Mouse (Mus musculus): ENCODE results near the gene Ly6g. TPM values are rescaled to one million over a fixed set of nuclear protein-coding genes. Genes with fewer than 3 reads are reported as not detected.

Gene Ly6g
- not detected for polyA plus RNA-seq (2014; fragmentation: Illumina TruSeq; extraction: RNeasy Lipid Tissue Mini Kit (QIAGEN cat#74804); ENCODE audit: low read depth, low replicate concordance)

DNA sequence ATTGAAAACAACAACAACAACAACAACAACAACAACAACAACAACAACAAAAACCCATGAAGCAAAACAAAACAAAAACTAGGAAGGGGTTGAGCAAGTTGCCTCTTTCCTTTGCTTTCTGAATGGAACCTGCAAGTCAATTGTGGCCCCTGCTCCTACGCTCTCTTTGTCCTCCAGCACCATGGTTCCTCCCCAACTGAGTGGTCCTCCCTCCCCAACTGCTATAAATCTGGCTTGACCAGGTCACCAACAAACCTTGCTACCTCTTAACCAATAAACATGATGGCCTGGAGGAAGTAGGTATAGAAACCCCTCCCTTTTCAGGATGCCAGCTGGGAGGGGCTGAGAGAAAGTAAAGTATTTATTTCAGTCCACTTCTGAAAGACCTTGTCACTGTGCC, at the start of gene Ly6g:
Ly6g (plus strand) TSS at position 301 of the 400 bp plus-strand sequence.

DNA sequence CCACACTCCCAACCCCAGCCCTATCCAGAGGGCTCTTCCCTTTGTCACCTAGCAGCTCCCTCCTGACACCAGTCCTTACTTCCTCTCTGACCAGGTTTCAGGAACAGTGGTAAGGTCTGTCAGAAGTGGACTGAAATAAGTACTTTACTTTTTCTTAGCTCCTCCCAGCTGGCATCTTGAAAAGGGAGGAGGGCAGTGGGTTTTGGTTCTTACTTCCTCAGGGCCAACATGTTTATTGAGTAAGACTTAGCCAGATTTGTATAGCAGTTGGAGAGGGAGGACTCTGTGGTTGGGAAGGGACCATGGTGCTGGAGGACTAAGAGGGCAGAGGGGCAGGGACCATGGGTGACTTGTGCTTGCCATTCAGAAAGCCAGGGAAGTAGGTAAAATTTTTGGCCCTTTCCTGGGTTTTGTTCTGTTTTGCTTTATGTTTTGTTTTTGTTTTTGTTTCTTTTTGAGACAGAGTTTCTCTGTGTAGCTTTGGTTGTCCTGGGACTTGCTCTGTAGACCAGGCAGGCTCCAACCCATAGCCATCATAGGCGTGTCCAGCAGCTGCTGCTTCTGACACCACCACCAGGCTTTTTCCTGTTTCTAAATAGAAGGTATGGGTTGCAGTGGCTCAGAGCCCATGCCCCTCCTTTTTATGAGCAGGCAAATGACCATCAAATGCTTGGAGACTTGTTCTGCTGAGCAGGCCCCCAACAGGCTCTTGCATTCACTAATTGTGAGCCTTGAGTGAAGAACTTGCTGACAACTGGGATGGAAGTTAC, 43.0 kb upstream of the Ly6g start, which contains the start of gene Ly6c2:
Ly6c2 (minus strand) TSS at position 110 of the 770 bp plus-strand sequence.

Other genes with a start within 250 kb of the Ly6g start
- not detected for gene Ly6i, start 171.8 kb upstream of the Ly6g start, polyA plus RNA-seq (2014; fragmentation: Illumina TruSeq; extraction: RNeasy Lipid Tissue Mini Kit (QIAGEN cat#74804); ENCODE audit: low read depth, low replicate concordance)
- gene Ly6a, start 157.2 kb upstream of the Ly6g start, polyA plus RNA-seq (2014; fragmentation: Illumina TruSeq; extraction: RNeasy Lipid Tissue Mini Kit (QIAGEN cat#74804); ENCODE audit: low read depth, low replicate concordance) = 37.5 TPM
- gene Ly6c1, start 106.4 kb upstream of the Ly6g start, polyA plus RNA-seq (2014; fragmentation: Illumina TruSeq; extraction: RNeasy Lipid Tissue Mini Kit (QIAGEN cat#74804); ENCODE audit: low read depth, low replicate concordance) = 0.64 TPM
- gene Ly6c2, start 43.3 kb upstream of the Ly6g start, polyA plus RNA-seq (2014; fragmentation: Illumina TruSeq; extraction: RNeasy Lipid Tissue Mini Kit (QIAGEN cat#74804); ENCODE audit: low read depth, low replicate concordance) = 0.45 TPM
- 290 TPM for gene BC025446, start 61.1 kb downstream of the Ly6g start, polyA plus RNA-seq (2014; fragmentation: Illumina TruSeq; extraction: RNeasy Lipid Tissue Mini Kit (QIAGEN cat#74804); ENCODE audit: low read depth, low replicate concordance)
- 1.4 TPM for gene Ly6f, start 113.2 kb downstream of the Ly6g start, polyA plus RNA-seq (2014; fragmentation: Illumina TruSeq; extraction: RNeasy Lipid Tissue Mini Kit (QIAGEN cat#74804); ENCODE audit: low read depth, low replicate concordance)

All from liver, adult 10 weeks (tissue).